ENCODE assay signal across 21 mouse cellular contexts in genomic region chr9:77587616-77588015, GRCm38 (mm10). TPM values are rescaled to one million over a fixed set of nuclear protein-coding genes. Genes with fewer than 3 reads are reported as not detected.
DNase-seq lines count a peak whose midpoint lies in the region; ATAC-seq lines count a peak whose summit lies in the region.
"Had no signal": no experiment of that assay in that cellular context is flagged by ENCODE, and none has a peak within 500 bp of the region (broad histone marks: within the 10 kb centered on the region; RNA-seq: fewer than 3 reads in every experiment).

No protein-coding gene starts in this region.

- peaks cover 48% of the 10 kb centered on the region for H3K4me1 ChIP-seq in forebrain, embryonic 10.5 days
- H3K4me1 ChIP-seq in forebrain, embryonic 15.5 days, result peaks cover 8% of the 10 kb centered on the region; the same call in 1 of the 2 replicates
- H3K4me1 ChIP-seq: heart, embryonic 15.5 days; intestine, embryonic 15.5 days had no signal

- H3K4me3 ChIP-seq in forebrain, embryonic 10.5 days, result no peak overlapping the region
- H3K4me3 ChIP-seq in forebrain, embryonic 15.5 days, result no peak overlapping the region
- H3K4me3 ChIP-seq: heart, adult 2 months; heart, embryonic 15.5 days; hindbrain, embryonic 10.5 days; intestine, embryonic 15.5 days had no signal

- peak; percentile 9 for DNase-seq in adrenal gland, adult 2 months
- DNase-seq in adrenal gland, postnatal 36 days, result no peak
- no peak for DNase-seq in forebrain, embryonic 10.5 days (ENCODE audit: extremely low spot score, low spot score)
- peak; percentile 20 for DNase-seq in fibroblast of lung, adult 2 months (ENCODE audit: low read depth)
- DNase-seq in left cerebral cortex, postnatal 25 days (ENCODE audit: low spot score in 2 of 2), result no peak
- no peak for DNase-seq in gastrocnemius, adult 18-20 months (ENCODE audit: low spot score)
- DNase-seq: B cell, adult 2 months; cerebellum, adult 18-20 months; cerebellum, adult 9-11 months; cerebellum, postnatal 36 days; gastrocnemius, postnatal 10 days; heart, adult 2 months; kidney, adult 18-20 months had no signal

- intact Hi-C loops in left cerebral cortex, postnatal 25 days (cut with DNase I), result no loop called here

- no peaks in the 10 kb centered on the region for H3K27me3 ChIP-seq in forebrain, embryonic 10.5 days (ENCODE audit: poor library complexity, severe bottlenecking)
- no peaks in the 10 kb centered on the region for H3K27me3 ChIP-seq in forebrain, embryonic 15.5 days
- H3K27me3 ChIP-seq: heart, embryonic 15.5 days; intestine, embryonic 15.5 days had no signal

- no peak overlapping the region for H3K9ac ChIP-seq in forebrain, embryonic 15.5 days (replicated peaks)
- H3K9ac ChIP-seq: heart, embryonic 15.5 days; hindbrain, embryonic 14.5 days; intestine, embryonic 15.5 days had no signal

- WGBS in forebrain, embryonic 10.5 days, result 79% methylated on average over 7 of the region's 7 CpGs
- 48% methylated on average over 7 of the region's 7 CpGs for WGBS in forebrain, embryonic 15.5 days

- ATAC-seq in forebrain, embryonic 15.5 days (replicated peaks), result no peak
- ATAC-seq: intestine, embryonic 15.5 days had no signal

- no peak overlapping the region for H3K4me2 ChIP-seq in forebrain, embryonic 15.5 days (replicated peaks)
- H3K4me2 ChIP-seq: heart, embryonic 11.5 days; heart, embryonic 15.5 days; hindbrain, embryonic 14.5 days; intestine, embryonic 15.5 days had no signal

- no peaks in the 10 kb centered on the region for H3K9me3 ChIP-seq in forebrain, embryonic 10.5 days
- H3K9me3 ChIP-seq in forebrain, embryonic 15.5 days, result no peaks in the 10 kb centered on the region
- H3K9me3 ChIP-seq: heart, embryonic 15.5 days; hindbrain, embryonic 10.5 days; intestine, embryonic 15.5 days had no signal

- 0 out of 2 replicates have a peak overlapping the region, but pooled peaks have one; percentile 13 for H3K27ac ChIP-seq in forebrain, embryonic 10.5 days
- H3K27ac ChIP-seq in forebrain, embryonic 15.5 days (replicated peaks), result no peak overlapping the region
- H3K27ac ChIP-seq: heart, adult 2 months; heart, embryonic 15.5 days; hindbrain, embryonic 10.5 days; hindbrain, embryonic 14.5 days; intestine, embryonic 15.5 days had no signal

- H3K36me3 ChIP-seq in forebrain, embryonic 10.5 days (replicated peaks), result no peaks in the 10 kb centered on the region
- no peaks in the 10 kb centered on the region for H3K36me3 ChIP-seq in forebrain, embryonic 15.5 days
- H3K36me3 ChIP-seq: heart, embryonic 15.5 days; hindbrain, embryonic 10.5 days; intestine, embryonic 15.5 days had no signal

RNA-seq across cellular contexts. Expression of gene Lrrc1, which starts 42.9 kb away (rescaled TPM):
- 10 to 100 TPM; 10.0 to 15.1 TPM for total RNA-seq in adrenal gland, adult 2 months (2021)
- polyA plus RNA-seq in adrenal gland, adult 2 months (2012; rRNA removed), result 10.7 and 22.8 TPM in 2 replicates
- total RNA-seq in adrenal gland, postnatal 36 days (2021), result 10 to 100 TPM; 12.8 to 15.1 TPM
- polyA plus RNA-seq in forebrain, embryonic 10.5 days (2016; fragmentation: Nextera tagmentation; extraction: Ambion mirVana), result 14.4 and 15.9 TPM in 2 replicates
- 8.4 and 9.4 TPM in 2 replicates for polyA plus RNA-seq in forebrain, embryonic 15.5 days (2015; fragmentation: Nextera tagmentation; extraction: Ambion mirVana)
- 1 to 10 TPM; 4.5 to 9.2 TPM for total RNA-seq in left cerebral cortex, postnatal 25 days (2021)
- total RNA-seq in gastrocnemius, adult 18-20 months (2021), result 1 to 10 TPM in 1 of 2 experiments, under 1 TPM in 1; 0.47 to 1.2 TPM

RNA-seq across cellular contexts. Expression of gene Klhl31, which starts 48.7 kb away (rescaled TPM):
- under 1 TPM in 1 of 2 experiments, not detected in 1; 0.03 TPM for total RNA-seq in adrenal gland, adult 2 months (2021)
- not detected in 2 replicates for polyA plus RNA-seq in adrenal gland, adult 2 months (2012; rRNA removed)
- total RNA-seq in adrenal gland, postnatal 36 days (2021), result not detected
- polyA plus RNA-seq in forebrain, embryonic 10.5 days (2016; fragmentation: Nextera tagmentation; extraction: Ambion mirVana), result 0.20 and 0.22 TPM in 2 replicates
- 0.08 and 0.13 TPM in 2 replicates for polyA plus RNA-seq in forebrain, embryonic 15.5 days (2015; fragmentation: Nextera tagmentation; extraction: Ambion mirVana)
- total RNA-seq in left cerebral cortex, postnatal 25 days (2021), result under 1 TPM; 0.07 TPM
- 100 to 1,000 TPM; 577 to 615 TPM for total RNA-seq in gastrocnemius, adult 18-20 months (2021)
- total RNA-seq: MEL had no signal
- polyA plus RNA-seq: CD4-positive, CD25-positive, alpha-beta regulatory T cell, adult 4 months had no signal

Comparison
In these comparisons a context has a peak if more than half of its experiments do, and no peak if none do; other contexts are left out.
1. DNase-seq: peak in adrenal gland, adult 2 months (single experiment) and fibroblast of lung, adult 2 months (single experiment); none in adrenal gland, postnatal 36 days (0 of 2), forebrain, embryonic 10.5 days (single experiment), left cerebral cortex, postnatal 25 days (0 of 2) and gastrocnemius, adult 18-20 months (single experiment).
2. RNA of gene Klhl31, which starts 48.7 kb away (total RNA-seq): 577 to 615 TPM in gastrocnemius, adult 18-20 months; 0.07 TPM in left cerebral cortex, postnatal 25 days, 0.03 TPM in adrenal gland, adult 2 months and not detected in adrenal gland, postnatal 36 days; every median in the first group is over 100 times any median in the second.